Mouse (Mus musculus) telencephalon, adult 2 months (tissue): Measurements from ENCODE around the gene P4htm.

Experiments used
- DNase-seq: peaks from one replicate; pipeline ENCODE4 v3.0.0-alpha.2; 2011; ENCODE audit warnings: low read depth, low spot score

P4htm gene

GRCm38 (mm10) chr9:108546875-108547274 is 50.6 kb downstream of the P4htm start:
- DNase-seq: no peak

GRCm38 (mm10) chr9:108545986-108546385 is 51.5 kb downstream of the P4htm start:
- no peak for DNase-seq

DNA sequence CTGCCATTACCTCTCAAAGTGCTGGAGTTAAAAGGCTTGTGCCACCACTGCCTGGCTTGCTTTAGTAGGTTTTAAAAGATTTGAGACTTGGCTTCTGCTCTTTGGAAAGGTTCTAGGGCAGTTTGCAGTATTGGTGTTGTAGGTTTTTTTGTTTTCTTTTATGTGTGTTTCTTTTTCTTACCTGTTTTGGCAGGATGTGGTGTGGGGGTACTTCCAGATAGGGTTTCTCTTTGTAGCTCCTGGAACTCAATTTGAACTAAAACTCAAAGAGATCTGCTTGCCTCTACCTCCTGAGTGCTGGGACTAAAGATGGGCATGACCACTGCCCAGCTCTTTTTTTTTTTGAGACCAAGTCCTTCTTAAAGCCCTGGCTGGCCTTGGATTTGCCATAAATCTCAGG is 56.6 kb downstream of the P4htm start:
- no peak for DNase-seq

- no peak for DNase-seq
Observed at GRCm38 (mm10) chr9:108531496-108531895, 66.0 kb downstream of the P4htm start.

DNA sequence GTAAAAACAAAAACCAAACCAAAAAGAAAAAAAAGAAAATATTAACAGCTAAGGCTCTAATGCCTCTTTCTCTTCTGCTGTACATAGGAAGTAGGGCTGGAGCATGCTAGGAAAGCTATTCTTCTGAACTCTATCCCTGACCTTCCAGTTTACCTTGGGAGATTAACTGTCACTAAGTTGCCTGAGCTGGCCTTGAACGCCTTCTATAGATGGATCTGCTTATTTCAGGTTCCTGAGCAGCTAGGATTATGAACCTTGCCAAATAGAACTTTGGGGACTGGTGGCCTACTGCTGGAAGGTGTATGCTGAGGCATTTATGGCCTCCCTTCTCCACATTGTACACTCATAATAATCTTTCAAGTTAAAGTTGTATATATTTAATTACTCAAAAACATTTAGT is 66.5 kb downstream of the P4htm start:
- DNase-seq: no peak
